Mouse (Mus musculus): Measurements from ENCODE around the gene Srp9. TPM values are rescaled to one million over a fixed set of nuclear protein-coding genes. Genes with fewer than 3 reads are reported as not detected.
"Not testable (repeated sequence)": the region's sequence is repeated elsewhere in the genome, so short reads cannot be mapped to it uniquely, and the experiment has no call there.

Srp9 gene
- total RNA-seq, 2 experiments from 2014 or later: 48.7 to 50.8 TPM

- no peak for DNase-seq
Observed at GRCm38 (mm10) chr1:182148864-182149514, 24.5 kb downstream of the Srp9 start.

DNA sequence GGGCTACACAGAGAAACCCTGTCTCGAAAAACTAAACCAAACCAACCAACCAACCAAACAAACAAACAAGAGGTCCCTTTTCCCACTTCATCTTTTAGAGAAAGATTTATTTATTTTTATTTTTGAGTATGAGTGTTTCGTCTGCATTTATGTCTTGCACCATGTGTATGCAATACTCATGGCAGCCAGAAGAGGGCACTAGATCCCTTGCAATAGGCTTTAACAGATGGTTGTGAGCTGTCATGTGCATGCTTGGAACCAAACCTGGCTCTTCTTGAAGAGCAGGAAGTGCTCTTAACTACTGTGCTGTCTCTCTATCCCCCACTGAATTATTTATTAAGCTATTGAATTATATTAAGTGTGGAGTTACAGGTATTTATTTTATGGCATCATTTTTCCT, 25.4 kb downstream of the Srp9 start:
- no peak for DNase-seq

- no peak for DNase-seq
Observed at GRCm38 (mm10) chr1:182157734-182158133, 33.2 kb downstream of the Srp9 start.

GRCm38 (mm10) chr1:182159575-182159974, 35.0 kb downstream of the Srp9 start:
- DNase-seq: no peak

- no peak for DNase-seq
Observed at GRCm38 (mm10) chr1:182162951-182163350, 38.4 kb downstream of the Srp9 start.

DNA sequence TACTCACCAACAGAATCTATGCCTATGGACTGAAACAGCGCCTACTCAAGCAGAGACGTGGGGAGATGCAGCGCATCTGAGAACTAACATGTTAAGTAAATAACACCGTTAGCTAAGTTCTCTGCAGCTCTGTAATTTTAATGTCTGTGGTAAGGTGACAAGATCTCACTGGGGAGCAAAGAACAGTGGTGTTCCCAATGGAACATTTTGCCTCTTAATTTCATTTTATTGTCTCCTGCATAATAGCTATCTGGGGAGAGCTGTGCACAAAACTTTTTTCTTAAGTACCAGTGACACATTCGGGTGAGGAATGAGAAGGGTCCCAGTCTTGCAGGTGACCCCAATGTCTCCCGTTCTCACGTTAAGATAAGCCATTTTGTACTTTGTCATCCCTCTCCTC, 39.8 kb downstream of the Srp9 start, which contains the start of gene Vmn1r1:
TSS of gene Vmn1r1 (minus strand) at position 101 of the 400 bp plus-strand sequence.
- no peak for DNase-seq

GRCm38 (mm10) chr1:182170206-182170605, 45.7 kb downstream of the Srp9 start:
- not testable (repeated sequence) for DNase-seq

DNA sequence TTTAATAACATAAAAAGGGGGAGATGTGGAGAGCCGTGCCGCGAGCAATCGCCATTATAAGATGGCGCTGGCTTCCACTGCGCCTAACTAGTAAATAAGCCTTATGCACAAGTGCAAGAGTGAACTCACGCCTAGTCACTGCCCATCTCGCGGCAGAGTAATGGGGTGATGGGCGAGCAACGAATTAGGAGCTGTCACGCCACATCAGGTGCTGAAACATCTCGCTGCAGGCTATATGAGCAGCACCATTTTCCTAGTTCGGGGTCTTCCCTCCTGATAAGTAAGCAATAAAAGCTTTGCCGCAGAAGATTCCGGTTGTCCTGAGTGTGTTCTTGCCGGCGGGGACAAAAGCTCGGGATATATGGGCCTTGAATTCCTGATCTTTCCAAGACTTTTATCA, 52.4 kb downstream of the Srp9 start:
- DNase-seq: not testable (repeated sequence)

DNA sequence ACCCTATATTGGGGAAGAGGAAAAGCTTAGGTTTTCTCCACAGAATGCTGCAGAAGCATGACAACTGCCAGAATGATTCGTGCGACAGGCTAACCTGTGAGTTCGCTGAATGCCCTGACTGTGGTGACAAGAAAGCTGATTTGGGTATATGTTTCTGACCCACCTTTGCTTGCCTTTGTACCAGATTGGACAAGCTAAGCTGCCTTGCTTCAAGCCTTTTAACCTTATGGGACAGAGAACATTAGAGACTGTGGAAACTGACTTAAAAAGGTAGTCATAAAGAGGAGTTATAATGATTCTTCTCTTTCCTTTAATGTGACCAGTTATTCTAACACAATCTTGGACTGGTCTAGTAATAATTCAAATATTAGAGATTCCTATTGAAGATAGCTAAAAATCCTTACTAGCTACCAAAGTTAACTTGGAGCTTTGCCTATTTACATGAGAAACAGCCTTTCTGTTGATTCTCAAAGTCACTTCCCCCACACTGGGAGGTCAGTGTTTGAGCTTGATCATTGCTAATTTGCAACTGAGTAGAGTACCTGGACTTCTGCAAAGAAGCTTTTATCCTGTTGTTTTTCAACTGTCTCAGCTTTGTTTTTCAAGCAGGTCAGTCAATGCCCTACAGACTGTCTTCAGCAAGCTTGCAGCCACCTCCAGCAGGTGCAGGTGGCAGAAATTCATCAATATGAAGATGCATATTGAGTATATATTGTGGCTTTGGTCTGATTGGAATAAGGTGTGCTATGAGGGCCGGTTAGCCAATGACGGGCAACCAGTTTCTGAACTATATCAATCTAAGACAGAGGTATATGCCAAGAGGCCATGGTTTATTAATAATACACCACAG, 57.1 kb downstream of the Srp9 start:
- no peak for DNase-seq

Other genes starting within 250 kb of the Srp9 start
- gene Enah, start 104.7 kb upstream of the Srp9 start, total RNA-seq (2021): 100 to 1,000 TPM; 196 to 207 TPM
- not detected for gene Vmn1r1, start 39.7 kb downstream of the Srp9 start, total RNA-seq (2021)
- gene Degs1, start 158.1 kb downstream of the Srp9 start, total RNA-seq (2021): 100 to 1,000 TPM; 113 to 121 TPM
- gene Fbxo28, start 216.9 kb downstream of the Srp9 start, total RNA-seq (2021): 10 to 100 TPM; 20.4 to 24.5 TPM